Comparison of ENCODE assay signal across 8 mouse cellular contexts in genomic region chr9:121983504-121983903, GRCm38 (mm10). TPM values are rescaled to one million over a fixed set of nuclear protein-coding genes. Genes with fewer than 3 reads are reported as not detected.
DNase-seq lines count a peak whose midpoint lies in the region; ATAC-seq lines count a peak whose summit lies in the region.
"Had no signal": no experiment of that assay in that cellular context is flagged by ENCODE, and none has a peak within 500 bp of the region (broad histone marks: within the 10 kb centered on the region; RNA-seq: fewer than 3 reads in every experiment).

No protein-coding gene starts in this region.

- no peak overlapping the region for H3K9ac ChIP-seq in forebrain, embryonic 15.5 days (replicated peaks)
- no peak overlapping the region for H3K9ac ChIP-seq in hindbrain, embryonic 14.5 days

- no peak overlapping the region for H3K4me3 ChIP-seq in forebrain, embryonic 15.5 days
- H3K4me3 ChIP-seq in hindbrain, embryonic 14.5 days (replicated peaks; ENCODE audit: low read length): no peak overlapping the region

- no peak overlapping the region for H3K4me2 ChIP-seq in forebrain, embryonic 15.5 days (replicated peaks)
- H3K4me2 ChIP-seq in hindbrain, embryonic 14.5 days (replicated peaks): no peak overlapping the region

- WGBS in forebrain, embryonic 15.5 days: 51% methylated on average over 15 of the region's 15 CpGs
- 56% methylated on average over 15 of the region's 15 CpGs for WGBS in hindbrain, embryonic 14.5 days

- DNase-seq in R1 (ENCODE audit: low read depth, low spot score): peak; percentile 73
- peak; percentile 87 for DNase-seq in cerebellum, adult 11-12 months
- DNase-seq in hindbrain, embryonic 14.5 days (ENCODE audit: low spot score): peak; percentile 55
- DNase-seq in left cerebral cortex, adult 11 months (ENCODE audit: low spot score): peak; percentile 63
- peak; percentile 68 for DNase-seq in mesoderm, embryonic 11.5 days (ENCODE audit: low read depth, low spot score)
- DNase-seq in spleen, postnatal 10 days (ENCODE audit: low spot score in 2 of 2): peak; percentile 39 to 78

- no peaks in the 10 kb centered on the region for H3K27me3 ChIP-seq in forebrain, embryonic 15.5 days
- H3K27me3 ChIP-seq in hindbrain, embryonic 14.5 days (ENCODE audit: control insufficient read depth, insufficient read depth, low read length): no peaks in the 10 kb centered on the region

- peaks cover 4% of the 10 kb centered on the region; the same call in 1 of the 2 replicates for H3K4me1 ChIP-seq in forebrain, embryonic 15.5 days
- H3K4me1 ChIP-seq in hindbrain, embryonic 14.5 days (replicated peaks; ENCODE audit: control insufficient read depth, insufficient read depth, low read length): peaks cover 4% of the 10 kb centered on the region; the same call in 1 of the 2 replicates

- H3K27ac ChIP-seq in forebrain, embryonic 15.5 days (replicated peaks): no peak overlapping the region
- H3K27ac ChIP-seq in hindbrain, embryonic 14.5 days: no peak overlapping the region
- H3K27ac ChIP-seq: macrophage had no signal

- peaks cover 8% of the 10 kb centered on the region; the same call in 1 of the 2 replicates for H3K36me3 ChIP-seq in forebrain, embryonic 15.5 days
- peaks cover 21% of the 10 kb centered on the region; the same call in 1 of the 2 replicates for H3K36me3 ChIP-seq in hindbrain, embryonic 14.5 days (replicated peaks; ENCODE audit: control insufficient read depth, insufficient read depth)

- H3K9me3 ChIP-seq in forebrain, embryonic 15.5 days: no peaks in the 10 kb centered on the region
- H3K9me3 ChIP-seq in hindbrain, embryonic 14.5 days (ENCODE audit: control insufficient read depth, low read length): no peaks in the 10 kb centered on the region

- 0 out of 2 replicates have a peak, but pooled peaks have one; percentile 27 for ATAC-seq in forebrain, embryonic 15.5 days (replicated peaks)
- ATAC-seq in hindbrain, embryonic 14.5 days (ENCODE audit: low FRiP score): no peak

RNA-seq across cellular contexts. Expression of gene Pomgnt2, which starts 13.4 kb away (rescaled TPM):
- 23.9 and 28.3 TPM in 2 replicates for polyA plus RNA-seq in forebrain, embryonic 15.5 days (2015; fragmentation: Nextera tagmentation; extraction: Ambion mirVana)
- 28.6 and 29.4 TPM in 2 replicates for polyA plus RNA-seq in hindbrain, embryonic 14.5 days (2014; fragmentation: Nextera tagmentation; extraction: Ambion mirVana)

RNA-seq across cellular contexts. Expression of gene Fam198a, which starts 32.7 kb away (rescaled TPM):
- polyA plus RNA-seq in forebrain, embryonic 15.5 days (2015; fragmentation: Nextera tagmentation; extraction: Ambion mirVana): 1.4 TPM in 2 replicates
- 1.7 TPM in 2 replicates for polyA plus RNA-seq in hindbrain, embryonic 14.5 days (2014; fragmentation: Nextera tagmentation; extraction: Ambion mirVana)
- polyA plus RNA-seq: macrophage had no signal
